Mouse (Mus musculus) liver, embryonic 16.5 days (tissue): ENCODE measurements around the gene Dr1. TPM values are rescaled to one million over a fixed set of nuclear protein-coding genes. Genes with fewer than 3 reads are reported as not detected.
"Not testable (repeated sequence)": the region's sequence is repeated elsewhere in the genome, so short reads cannot be mapped to it uniquely, and the experiment has no call there.

Experiments
- ATAC-seq: fragments of 200-750 bp; cut with Nextera tagmentation; 2 replicates; pipeline ENCODE4 v1.8.0; 2017; ENCODE audit warnings: low read depth, mild to moderate bottlenecking, moderate number of reproducible peaks, moderate library complexity
- H3K27ac ChIP-seq: fragments of 300-500 bp; sonication (generic); 2 replicates; pipeline ENCODE4 v1.5.1; 2014; ENCODE audit warnings: mild to moderate bottlenecking, low read length
- H3K27me3 ChIP-seq: fragments of 300-500 bp; sonication (generic); 2 replicates; pipeline ENCODE4 v1.6.1; 2014; ENCODE audit warnings: low read depth, low read length, mixed read lengths; ENCODE audit not compliant: control insufficient read depth, insufficient read depth
- H3K36me3 ChIP-seq: fragments of 300-500 bp; sonication (generic); 2 replicates; pipeline ENCODE4 v1.6.1; 2014; ENCODE audit warnings: mild to moderate bottlenecking; ENCODE audit not compliant: control insufficient read depth, insufficient read depth
- H3K4me1 ChIP-seq: fragments of 300-500 bp; sonication (generic); 2 replicates; pipeline ENCODE4 v1.6.1; 2014; ENCODE audit warnings: low read depth, low read length, mixed read lengths; ENCODE audit not compliant: control insufficient read depth
- H3K4me2 ChIP-seq: fragments of 300-500 bp; sonication (generic); 2 replicates; pipeline ENCODE4 v1.6.1; 2014; ENCODE audit warnings: low read depth, low read length, mixed read lengths
- H3K4me3 ChIP-seq: fragments of 300-500 bp; sonication (generic); 2 replicates; pipeline ENCODE4 v1.5.1; 2014; ENCODE audit warnings: low read depth, mild to moderate bottlenecking, low read length
- H3K9ac ChIP-seq: fragments of 300-500 bp; sonication (generic); 2 replicates; pipeline ENCODE4 v1.6.1; 2014; ENCODE audit warnings: low read depth, low read length
- H3K9me3 ChIP-seq: fragments of 300-500 bp; sonication (generic); replicated peaks from 2 replicates; pipeline ENCODE4 v1.6.1; 2016; ENCODE audit warnings: low read length; ENCODE audit not compliant: control insufficient read depth
- whole genome bisulfite sequencing: fragments of 180-500 bp; shearing (Covaris S2); extraction: QIAGEN DNeasy Blood & Tissue Kit; methylation state at CpG from one replicate; pipeline ENCODE4 v1.1.7; 2014; ENCODE audit not compliant: insufficient replicate concordance; 5-methylcytosine and 5-hydroxymethylcytosine counted together
- polyA plus RNA-seq: library from polyadenylated mRNA; unstranded; fragments of >200 nt; fragmentation: Nextera tagmentation; extraction: Ambion mirVana; gene quantifications from 2 replicates; pipeline ENCODE4 v1.2.1, GENCODE M21; 2015

Gene Dr1
- polyA plus RNA-seq, 1 experiment from 2014 or later: 23.0 TPM

- 0% methylated on average over 40 of the region's 44 CpGs for WGBS
- no peaks in the 10 kb centered on the region for H3K9me3 ChIP-seq
- peak overlapping the region; percentile 91 for H3K27ac ChIP-seq
- H3K9ac ChIP-seq: peak overlapping the region; percentile 97
- H3K4me2 ChIP-seq: peak overlapping the region; percentile 79
- no peaks in the 10 kb centered on the region for H3K36me3 ChIP-seq
- H3K27me3 ChIP-seq: no peaks in the 10 kb centered on the region
- ATAC-seq: peak; percentile 57
- peak overlapping the region; percentile 88 for H3K4me3 ChIP-seq
- peaks cover 45% of the 10 kb centered on the region for H3K4me1 ChIP-seq
Observed at GRCm38 (mm10) chr5:108269063-108269810, 540 bp downstream of the Dr1 start.

GRCm38 (mm10) chr5:108269811-108270151 lies 1.1 kb downstream of the Dr1 start:
- Histone ChIP-seq H3K27ac (peak overlapping the region; percentile 91), H3K9ac (peak overlapping the region; percentile 97), H3K4me3 (peak overlapping the region; percentile 88), H3K9me3 (no peaks in the 10 kb centered on the region), H3K36me3 (no peaks in the 10 kb centered on the region), H3K4me2 (peak overlapping the region; percentile 79), H3K27me3 (no peaks in the 10 kb centered on the region), H3K4me1 (peaks cover 44% of the 10 kb centered on the region)
- no peak for ATAC-seq
- WGBS: 3% methylated on average over 7 of the region's 7 CpGs

GRCm38 (mm10) chr5:108270415-108270814 lies 1.7 kb downstream of the Dr1 start:
- peak overlapping the region; percentile 64; the same call in 1 of the 2 replicates for H3K27ac ChIP-seq
- no peak for ATAC-seq
- 3% methylated on average over 9 of the region's 9 CpGs for WGBS

GRCm38 (mm10) chr5:108271345-108271744 lies 2.6 kb downstream of the Dr1 start:
- not testable (repeated sequence) for H3K36me3 ChIP-seq, H3K27me3 ChIP-seq, H3K27ac ChIP-seq, H3K9ac ChIP-seq, ATAC-seq, H3K9me3 ChIP-seq
- Histone ChIP-seq H3K4me2 (peak overlapping the region; percentile 79), H3K4me3 (peak overlapping the region; percentile 56), H3K4me1 (peaks cover 30% of the 10 kb centered on the region)
- WGBS: 71% methylated on average over 6 of the region's 6 CpGs

More at GRCm38 (mm10) chr5:108270415-108270814, 1.7 kb downstream of the Dr1 start:
- H3K4me1 ChIP-seq: peaks cover 38% of the 10 kb centered on the region
- H3K9me3 ChIP-seq: no peaks in the 10 kb centered on the region
- H3K9ac ChIP-seq: peak overlapping the region; percentile 97
- H3K36me3 ChIP-seq: no peaks in the 10 kb centered on the region
- no peaks in the 10 kb centered on the region for H3K27me3 ChIP-seq
- peak overlapping the region; percentile 88 for H3K4me3 ChIP-seq
- H3K4me2 ChIP-seq: peak overlapping the region; percentile 79

GRCm38 (mm10) chr5:108286957-108287356 lies 18.3 kb downstream of the Dr1 start:
- H3K27me3 ChIP-seq: no peaks in the 10 kb centered on the region
- H3K9ac ChIP-seq: no peak overlapping the region
- H3K4me1 ChIP-seq: no peaks in the 10 kb centered on the region; the same call in none of the 2 replicates
- WGBS: 69% methylated on average over 2 of the region's 2 CpGs
- ATAC-seq: no peak
- H3K27ac ChIP-seq: no peak overlapping the region
- no peaks in the 10 kb centered on the region for H3K36me3 ChIP-seq
- no peaks in the 10 kb centered on the region for H3K9me3 ChIP-seq
- no peak overlapping the region for H3K4me3 ChIP-seq
- no peak overlapping the region for H3K4me2 ChIP-seq

- ATAC-seq: no peak
- no peak overlapping the region for H3K9ac ChIP-seq
- H3K4me2 ChIP-seq: no peak overlapping the region
- no peaks in the 10 kb centered on the region for H3K36me3 ChIP-seq
- H3K4me3 ChIP-seq: no peak overlapping the region
- no peaks in the 10 kb centered on the region for H3K27me3 ChIP-seq
- no peaks in the 10 kb centered on the region for H3K9me3 ChIP-seq
- no peak overlapping the region for H3K27ac ChIP-seq
- no peaks in the 10 kb centered on the region for H3K4me1 ChIP-seq
- 31% methylated on average over 3 of the region's 3 CpGs for WGBS
Observed at GRCm38 (mm10) chr5:108301567-108301966, 32.9 kb downstream of the Dr1 start.

GRCm38 (mm10) chr5:108312224-108313064 lies 43.7 kb downstream of the Dr1 start, which contains the start of gene Pigg:
Pigg (plus strand) TSS chr5:108312609.
- H3K9ac ChIP-seq: peak within 1 kb of the TSS; percentile 90
- no peaks in the 10 kb centered on the region for H3K36me3 ChIP-seq
- peak within 1 kb of the TSS; percentile 80 for H3K27ac ChIP-seq
- H3K4me2 ChIP-seq: peak within 1 kb of the TSS; percentile 68
- H3K9me3 ChIP-seq: no peaks in the 10 kb centered on the region
- H3K27me3 ChIP-seq: no peaks in the 10 kb centered on the region
- peaks cover 4% of the 10 kb centered on the region; the same call in 1 of the 2 replicates for H3K4me1 ChIP-seq
- ATAC-seq: peak; percentile 99
- WGBS: under 1% methylated on average over 57 of the region's 57 CpGs
- peak within 1 kb of the TSS; percentile 87 for H3K4me3 ChIP-seq

- peaks cover 4% of the 10 kb centered on the region; the same call in 1 of the 2 replicates for H3K4me1 ChIP-seq
- H3K27me3 ChIP-seq: no peaks in the 10 kb centered on the region
- ATAC-seq: 0 out of 2 replicates have a peak, but pooled peaks have one; percentile 33
- WGBS: 3% methylated on average over 16 of the region's 16 CpGs
- H3K4me3 ChIP-seq: peak overlapping the region; percentile 87
- peak overlapping the region; percentile 68 for H3K4me2 ChIP-seq
- peak overlapping the region; percentile 80 for H3K27ac ChIP-seq
- H3K36me3 ChIP-seq: no peaks in the 10 kb centered on the region
- peak overlapping the region; percentile 90 for H3K9ac ChIP-seq
- no peaks in the 10 kb centered on the region for H3K9me3 ChIP-seq
Observed at GRCm38 (mm10) chr5:108313065-108313860, 44.6 kb downstream of the Dr1 start.
